Mouse (Mus musculus) testis, adult 2 months (tissue): ENCODE measurements around the gene Sytl1.

Experiments
- CTCF ChIP-seq: fragments of 200-500 bp; IDR thresholded peaks from 2 replicates; pipeline ENCODE4 v1.5.1; 2012; ENCODE audit warnings: low read depth, mild to moderate bottlenecking, inconsistent platforms, low read length, moderate library complexity; ENCODE audit not compliant: control insufficient read depth, insufficient read depth, insufficient replicate concordance
- POLR2A ChIP-seq: fragments of 200-500 bp; IDR thresholded peaks from 2 replicates; pipeline ENCODE4 v1.6.1; 2012; ENCODE audit warnings: low read depth, mild to moderate bottlenecking, inconsistent platforms, low read length, moderate library complexity; ENCODE audit not compliant: control insufficient read depth

GRCm38 (mm10) chr4:133294084-133294483, 31.2 kb upstream of the Sytl1 start:
- TF ChIP-seq CTCF = no peak
- no peak for TF ChIP-seq POLR2A
